Comparison of ENCODE assay signal across 17 mouse cellular contexts in the genomic region with DNA sequence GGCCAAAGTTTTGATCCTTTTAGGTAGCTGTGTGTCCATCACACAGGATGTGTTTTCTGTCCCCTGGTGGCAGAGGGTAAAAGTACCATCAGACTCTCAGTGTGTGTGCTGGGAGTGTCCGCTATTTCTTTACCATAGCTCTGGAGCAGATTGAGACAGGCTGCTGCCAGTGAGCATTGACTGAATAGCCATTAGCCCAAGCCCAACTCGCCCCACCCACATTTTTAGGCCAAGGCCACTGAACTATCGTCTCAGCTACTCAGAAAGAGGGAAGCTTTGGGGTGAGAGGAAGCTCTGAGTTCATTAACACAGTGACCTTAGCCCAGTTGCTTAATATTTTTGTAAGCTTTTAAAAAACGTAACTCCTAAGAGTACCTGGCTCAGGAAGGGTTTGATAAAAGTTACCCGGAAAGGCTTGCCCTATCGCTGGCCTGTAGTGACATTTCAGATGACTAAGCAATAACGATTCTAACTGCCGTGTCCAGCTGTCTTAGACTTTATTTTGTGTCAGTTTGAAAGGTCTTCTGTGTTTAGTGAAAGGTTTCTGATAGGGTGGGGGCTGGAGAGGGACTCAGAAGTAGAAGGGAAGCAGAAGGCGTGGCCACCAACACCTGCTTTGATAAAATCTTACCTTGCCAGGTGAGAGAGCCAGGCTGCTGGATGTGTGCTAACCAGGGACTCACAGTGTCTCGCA.
DNase-seq lines count a peak whose midpoint lies in the region; ATAC-seq and TF ChIP-seq lines count a peak whose summit lies in the region.
"Had no signal": no experiment of that assay in that cellular context is flagged by ENCODE, and none has a peak within 500 bp of the region (broad histone marks: within the 10 kb centered on the region; RNA-seq: fewer than 3 reads in every experiment).

No protein-coding gene starts in this region.

- no peaks in the 10 kb centered on the region for H3K36me3 ChIP-seq in intestine, postnatal 0 days (ENCODE audit: control insufficient read depth, insufficient read depth)
- no peaks in the 10 kb centered on the region for H3K36me3 ChIP-seq in intestine, embryonic 15.5 days
- H3K36me3 ChIP-seq in megakaryocyte, embryonic 14.5 days (replicated peaks; ENCODE audit: low read length): no peaks in the 10 kb centered on the region
- H3K36me3 ChIP-seq: forebrain, embryonic 15.5 days; hindbrain, embryonic 10.5 days; lung, embryonic 15.5 days; midbrain, embryonic 10.5 days; neural tube, embryonic 13.5 days had no signal

- H3K27me3 ChIP-seq in intestine, postnatal 0 days (replicated peaks; ENCODE audit: control insufficient read depth, insufficient read depth, low read length): no peaks in the 10 kb centered on the region
- H3K27me3 ChIP-seq in intestine, embryonic 15.5 days (replicated peaks): no peaks in the 10 kb centered on the region
- H3K27me3 ChIP-seq in megakaryocyte, embryonic 14.5 days (replicated peaks): no peaks in the 10 kb centered on the region
- H3K27me3 ChIP-seq: forebrain, embryonic 15.5 days; lung, embryonic 15.5 days; neural tube, embryonic 13.5 days had no signal

- intact Hi-C loops in left cerebral cortex, postnatal 25 days (cut with DNase I): no loop called here

- H3K27ac ChIP-seq in intestine, postnatal 0 days (ENCODE audit: low read depth, low read length): no peak overlapping the region
- H3K27ac ChIP-seq in intestine, embryonic 15.5 days: no peak overlapping the region
- H3K27ac ChIP-seq: forebrain, embryonic 15.5 days; hindbrain, embryonic 10.5 days; lung, embryonic 15.5 days; midbrain, embryonic 10.5 days; neural tube, embryonic 13.5 days had no signal

- WGBS in intestine, postnatal 0 days: 64% methylated on average over 10 of the region's 10 CpGs
- WGBS in intestine, embryonic 15.5 days: 72% methylated on average over 10 of the region's 10 CpGs

- H3K9me3 ChIP-seq in intestine, postnatal 0 days (ENCODE audit: control insufficient read depth): no peaks in the 10 kb centered on the region
- no peaks in the 10 kb centered on the region for H3K9me3 ChIP-seq in intestine, embryonic 15.5 days
- H3K9me3 ChIP-seq in megakaryocyte, embryonic 14.5 days: peaks cover 26% of the 10 kb centered on the region
- H3K9me3 ChIP-seq: forebrain, embryonic 15.5 days; hindbrain, embryonic 10.5 days; lung, embryonic 15.5 days; midbrain, embryonic 10.5 days; neural tube, embryonic 13.5 days had no signal

- no peak overlapping the region for H3K4me2 ChIP-seq in intestine, postnatal 0 days (replicated peaks; ENCODE audit: low read depth)
- no peak overlapping the region for H3K4me2 ChIP-seq in intestine, embryonic 15.5 days (replicated peaks)
- H3K4me2 ChIP-seq: forebrain, embryonic 15.5 days; liver, embryonic 11.5 days; lung, embryonic 15.5 days; neural tube, embryonic 13.5 days had no signal

- no peak for ATAC-seq in intestine, postnatal 0 days
- no peak for ATAC-seq in intestine, embryonic 15.5 days
- ATAC-seq: forebrain, embryonic 15.5 days had no signal

- no peak overlapping the region for H3K9ac ChIP-seq in intestine, postnatal 0 days (ENCODE audit: low read depth, low read length)
- H3K9ac ChIP-seq in intestine, embryonic 15.5 days: no peak overlapping the region
- H3K9ac ChIP-seq: forebrain, embryonic 15.5 days; lung, embryonic 15.5 days; neural tube, embryonic 13.5 days had no signal

- peak; percentile 45 for DNase-seq in ES-CJ7 (ENCODE audit: low read depth, low spot score)
- DNase-seq in adrenal gland, adult 8-10 months: peak; percentile 6
- no peak for DNase-seq in left cerebral cortex, postnatal 25 days (ENCODE audit: low spot score in 2 of 2)
- DNase-seq in testis, postnatal 10 days (ENCODE audit: low spot score): no peak
- DNase-seq: cerebellum, postnatal 14 days; layer of hippocampus, postnatal 36 days; right cerebral cortex, postnatal 25 days; thymus, postnatal 25 days had no signal

- no peak overlapping the region for H3K4me3 ChIP-seq in intestine, postnatal 0 days (ENCODE audit: low read depth, low read length)
- H3K4me3 ChIP-seq in intestine, embryonic 15.5 days (replicated peaks): no peak overlapping the region
- peak overlapping the region; percentile 10 for H3K4me3 ChIP-seq in megakaryocyte, embryonic 14.5 days (replicated peaks)
- H3K4me3 ChIP-seq: forebrain, embryonic 15.5 days; hindbrain, embryonic 10.5 days; lung, embryonic 15.5 days; midbrain, embryonic 10.5 days; neural tube, embryonic 13.5 days had no signal

- no peaks in the 10 kb centered on the region for H3K4me1 ChIP-seq in intestine, postnatal 0 days (replicated peaks; ENCODE audit: control insufficient read depth, insufficient read depth, low read length)
- no peaks in the 10 kb centered on the region for H3K4me1 ChIP-seq in intestine, embryonic 15.5 days (replicated peaks)
- H3K4me1 ChIP-seq in megakaryocyte, embryonic 14.5 days: 0 out of 2 replicates have a peak, but pooled peaks cover 3% of the 10 kb centered on the region
- H3K4me1 ChIP-seq: forebrain, embryonic 15.5 days; lung, embryonic 15.5 days had no signal

- peak; percentile 26; the same call in 1 of the 2 replicates for TF ChIP-seq CTCF in intestine, postnatal 0 days (IDR thresholded peaks at IDR 0.05; ENCODE audit: low read depth)

Comparison
In these comparisons a context has a peak if more than half of its experiments do, and no peak if none do; other contexts are left out.
1. DNase-seq: peak in ES-CJ7 (single experiment) and adrenal gland, adult 8-10 months (single experiment); none in left cerebral cortex, postnatal 25 days (0 of 2) and testis, postnatal 10 days (single experiment).